Mouse (Mus musculus): ENCODE measurements around the gene Pitpnc1.

The Pitpnc1 gene

DNA sequence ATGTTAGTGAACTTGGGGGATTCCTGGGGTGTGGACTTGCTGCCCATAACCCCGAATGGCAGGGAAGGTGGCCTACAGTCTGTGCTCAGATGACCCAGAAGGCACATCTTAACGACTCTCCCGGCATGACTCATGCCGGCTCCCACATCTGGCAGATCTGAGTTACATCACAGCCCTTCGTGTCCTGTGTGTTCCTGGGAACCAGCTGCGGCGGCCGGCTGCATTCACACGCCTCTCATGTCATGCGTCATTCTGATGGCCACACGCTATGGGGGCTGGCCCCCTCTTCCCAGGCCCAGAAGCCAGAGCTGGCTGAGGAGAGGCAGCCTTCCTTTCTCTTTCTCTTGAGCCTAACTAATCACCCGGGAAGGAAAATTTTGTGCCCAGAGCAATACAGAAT is 94.2 kb downstream of the Pitpnc1 start:
- DNase-seq (ENCODE audit: inconsistent age in 2 of 2, low spot score in 1 of 2) = peak; percentile 84 to 86

DNA sequence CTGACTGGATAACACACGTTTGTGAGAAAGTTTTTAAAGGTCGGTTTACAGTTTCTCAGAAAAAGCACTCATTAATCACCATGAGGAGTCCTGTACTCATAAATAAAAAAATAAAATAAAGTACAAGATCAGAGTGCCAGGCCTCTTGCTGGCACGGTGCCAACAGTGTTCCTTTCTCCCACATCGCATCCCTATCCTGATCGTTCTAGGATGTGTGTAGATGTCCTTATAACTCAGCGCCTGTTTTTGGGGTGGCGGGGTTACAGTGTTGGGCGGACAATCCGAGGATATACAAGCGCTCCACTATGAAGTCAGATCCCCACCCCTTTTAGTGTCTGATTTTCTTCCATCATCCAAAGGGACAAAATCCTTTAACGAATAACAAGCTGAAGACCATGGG is 94.7 kb downstream of the Pitpnc1 start:
- peak; percentile 15 to 49 for DNase-seq (ENCODE audit: inconsistent age in 2 of 2, low spot score in 1 of 2)

DNA sequence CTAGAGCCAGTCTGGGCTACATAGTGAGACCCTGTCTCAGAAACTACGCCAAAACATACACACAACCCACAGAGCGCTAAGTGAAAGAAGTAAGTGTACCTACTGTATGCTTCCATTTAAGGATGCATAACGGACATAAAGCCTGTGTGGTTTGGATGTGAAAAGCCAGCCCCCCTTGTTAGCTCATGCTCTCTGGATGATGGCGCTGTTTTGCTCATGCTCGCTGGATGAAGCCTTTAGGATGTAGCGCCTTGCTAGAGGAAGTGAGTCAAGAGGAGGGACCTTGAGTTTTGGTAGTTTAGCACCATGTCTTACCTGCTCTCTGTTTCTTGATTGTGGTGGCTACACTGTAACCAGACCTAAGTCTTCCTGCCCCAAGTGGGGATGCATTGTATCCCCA is 96.9 kb downstream of the Pitpnc1 start:
- no peak for DNase-seq (ENCODE audit: inconsistent age in 2 of 2, low spot score in 1 of 2)

DNA sequence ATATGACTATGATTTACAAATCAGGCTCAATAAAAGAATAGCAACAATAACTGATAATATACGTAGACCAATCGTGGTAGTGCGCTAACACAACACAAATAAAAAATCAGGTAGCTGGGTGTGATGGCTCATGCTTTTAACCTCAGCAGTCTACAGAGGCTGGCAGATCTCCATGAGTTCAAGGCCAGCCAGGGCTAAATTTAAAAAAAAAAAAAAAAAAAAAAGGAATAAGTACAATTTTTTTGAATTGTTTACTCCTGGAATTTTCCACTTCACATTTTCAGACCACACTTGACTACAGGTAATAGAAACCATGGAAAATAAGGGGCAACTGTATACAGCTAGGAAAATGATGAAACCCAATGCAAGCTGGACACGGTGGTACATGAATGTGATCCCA is 97.3 kb downstream of the Pitpnc1 start:
- no peak for DNase-seq (ENCODE audit: inconsistent age in 2 of 2, low spot score in 1 of 2)

DNA sequence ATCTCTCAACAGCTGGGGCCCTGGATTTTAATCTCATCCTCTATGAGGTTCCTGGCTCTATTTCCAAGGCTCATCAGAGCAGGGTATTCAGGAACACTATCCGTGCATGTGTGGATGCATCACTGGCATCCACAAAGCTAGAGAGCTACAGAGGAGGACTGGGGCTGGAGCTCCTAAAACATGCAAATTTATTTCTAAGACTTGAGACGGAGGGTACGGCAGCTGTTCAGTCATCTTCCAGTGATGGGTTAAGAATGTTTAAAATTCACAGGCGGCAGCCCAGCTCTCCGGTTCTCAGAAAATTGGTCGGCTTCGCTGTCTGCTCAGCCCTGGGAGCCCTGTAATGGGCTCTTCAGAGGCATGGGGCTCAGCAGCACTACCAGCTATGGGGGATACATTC is 97.8 kb downstream of the Pitpnc1 start:
- no peak for DNase-seq (ENCODE audit: inconsistent age in 2 of 2, low spot score in 1 of 2)

DNA sequence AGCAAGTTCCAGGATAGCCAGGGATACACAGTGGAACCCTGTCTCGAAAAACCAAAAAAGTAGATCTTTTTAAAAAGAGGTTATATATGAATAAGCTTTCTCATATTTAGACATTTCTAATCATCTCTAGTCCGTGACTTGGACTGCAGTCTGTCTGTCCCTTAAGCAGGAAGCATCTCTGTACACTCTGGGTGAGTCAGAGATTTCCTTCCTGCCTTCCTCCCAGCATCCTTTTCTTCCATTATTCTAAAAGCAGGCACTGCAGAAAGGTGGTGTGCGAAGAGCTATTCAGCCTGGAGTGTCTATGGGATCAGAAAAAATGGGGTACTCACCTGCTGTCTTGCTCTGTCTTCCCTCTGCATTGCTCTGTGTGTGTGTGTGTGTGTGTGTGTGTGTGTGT is 100.0 kb downstream of the Pitpnc1 start:
- no peak for DNase-seq (ENCODE audit: inconsistent age in 2 of 2, low spot score in 1 of 2)

DNA sequence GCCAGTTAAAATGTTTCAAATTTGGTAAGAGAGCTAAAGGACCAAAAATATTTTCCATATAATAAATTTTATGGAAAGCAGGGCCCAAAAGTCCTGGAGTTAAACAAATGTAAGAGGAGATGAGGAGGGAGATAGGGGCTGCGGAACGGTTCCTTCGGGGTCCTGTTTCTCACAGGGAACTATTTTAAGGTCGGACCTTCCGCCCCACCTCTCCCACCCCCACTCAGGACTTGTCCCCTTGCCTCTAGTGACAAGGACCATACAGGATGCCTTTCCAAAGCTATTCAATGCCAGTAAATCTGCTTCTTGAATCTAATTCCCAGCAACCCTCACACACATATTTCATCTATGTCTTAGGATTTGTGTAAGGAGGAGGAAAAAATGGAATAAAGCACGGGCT is 100.8 kb downstream of the Pitpnc1 start:
- DNase-seq (ENCODE audit: inconsistent age in 2 of 2, low spot score in 1 of 2) = no peak

DNA sequence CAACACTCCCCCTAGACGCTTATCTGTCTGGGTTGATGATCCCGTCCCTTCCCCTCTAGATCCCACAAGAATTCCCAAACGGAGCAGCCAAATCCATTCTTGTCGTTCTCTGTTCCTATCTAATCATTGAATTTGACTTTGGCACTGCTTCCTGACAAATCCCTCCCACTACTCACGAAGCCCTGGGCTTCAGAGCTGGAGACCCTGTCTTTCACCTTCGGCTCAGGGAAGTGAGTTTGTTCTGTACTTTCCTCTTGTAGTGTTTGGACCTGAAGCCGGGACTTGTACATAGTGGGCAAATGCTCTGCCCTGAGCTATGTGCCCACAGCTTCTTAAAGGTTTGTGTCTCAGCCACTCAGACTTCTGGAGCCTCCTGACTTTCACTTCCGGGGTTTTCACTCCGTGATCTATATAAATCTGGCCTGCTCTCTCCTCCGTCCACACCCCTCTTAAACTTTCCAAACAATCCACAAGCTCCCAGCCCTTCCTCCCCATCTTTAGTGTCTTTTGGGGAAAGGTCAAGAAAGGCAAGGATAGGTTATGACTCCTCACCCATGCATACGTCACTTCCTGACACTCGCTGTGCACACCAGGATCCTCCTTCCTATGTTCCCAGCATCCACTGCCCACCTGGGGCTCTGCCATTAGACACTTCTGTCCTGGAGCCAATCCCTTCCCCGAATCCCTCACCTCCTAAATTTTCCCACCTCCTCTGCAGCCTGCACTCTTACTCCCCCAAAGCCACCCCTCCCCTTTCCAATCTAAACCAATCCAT is 104.4 kb downstream of the Pitpnc1 start:
- no peak for DNase-seq (ENCODE audit: inconsistent age in 2 of 2, low spot score in 1 of 2)

DNA sequence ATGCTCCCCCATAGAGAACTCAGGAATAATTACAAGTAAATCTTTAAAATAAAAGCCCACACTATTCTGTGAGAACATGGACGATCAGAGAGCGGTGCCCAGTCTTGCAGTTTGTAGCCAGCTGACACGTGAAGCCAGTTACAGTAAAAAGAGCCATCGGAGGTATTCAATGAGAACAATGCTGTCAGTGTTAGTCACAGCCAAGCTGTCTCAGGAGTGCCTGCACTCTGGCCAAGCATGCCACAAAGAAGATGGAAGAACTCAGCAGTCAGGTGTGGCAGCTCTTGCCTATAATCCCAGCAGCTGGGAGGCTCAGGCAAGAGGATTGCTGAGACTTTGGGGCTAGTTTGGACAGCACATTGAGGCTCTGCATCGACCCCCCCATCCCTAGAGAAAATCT is 111.8 kb downstream of the Pitpnc1 start:
- DNase-seq (ENCODE audit: inconsistent age in 2 of 2, low spot score in 1 of 2) = no peak

DNA sequence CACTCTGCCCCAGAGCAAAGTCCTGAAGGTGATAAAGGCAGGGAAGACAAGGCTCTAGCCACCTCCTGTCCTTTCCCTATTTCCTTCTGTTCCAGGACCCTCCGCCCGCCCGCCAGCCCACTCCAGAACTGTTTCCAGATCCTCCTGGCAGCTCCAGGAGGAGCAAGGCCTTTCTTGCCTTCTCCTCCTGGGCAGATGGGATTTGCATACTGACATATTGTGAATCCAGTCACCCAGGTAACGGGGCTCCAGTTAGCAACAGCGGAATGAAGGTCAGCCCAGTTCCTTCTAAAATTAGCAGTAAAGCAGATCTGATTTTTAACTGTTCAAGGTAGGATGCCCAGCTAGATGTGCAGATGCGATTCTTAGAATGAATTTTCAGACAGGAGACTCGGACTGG is 114.3 kb downstream of the Pitpnc1 start:
- peak; percentile 21 to 70 for DNase-seq (ENCODE audit: inconsistent age in 2 of 2, low spot score in 1 of 2)

DNA sequence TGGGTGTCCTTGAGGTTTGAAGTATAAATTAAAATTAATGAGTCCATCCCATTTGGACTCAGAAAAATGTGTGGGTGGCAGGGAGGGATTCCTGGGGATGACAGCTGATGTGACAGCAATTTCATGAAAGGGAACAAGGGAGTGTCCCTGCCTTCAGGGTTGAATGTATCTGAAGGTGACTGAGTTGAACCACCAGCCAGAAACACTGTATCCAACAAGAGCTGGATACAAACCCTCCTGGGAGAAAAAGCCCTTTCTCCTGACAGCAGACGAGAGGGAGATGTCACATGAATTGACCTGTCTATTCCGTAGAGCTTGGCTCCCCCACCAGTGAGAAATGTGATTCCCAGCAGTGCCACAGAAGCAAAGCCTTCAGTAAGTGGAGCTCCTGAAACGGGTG is 115.0 kb downstream of the Pitpnc1 start:
- no peak for DNase-seq (ENCODE audit: inconsistent age in 2 of 2, low spot score in 1 of 2)

DNA sequence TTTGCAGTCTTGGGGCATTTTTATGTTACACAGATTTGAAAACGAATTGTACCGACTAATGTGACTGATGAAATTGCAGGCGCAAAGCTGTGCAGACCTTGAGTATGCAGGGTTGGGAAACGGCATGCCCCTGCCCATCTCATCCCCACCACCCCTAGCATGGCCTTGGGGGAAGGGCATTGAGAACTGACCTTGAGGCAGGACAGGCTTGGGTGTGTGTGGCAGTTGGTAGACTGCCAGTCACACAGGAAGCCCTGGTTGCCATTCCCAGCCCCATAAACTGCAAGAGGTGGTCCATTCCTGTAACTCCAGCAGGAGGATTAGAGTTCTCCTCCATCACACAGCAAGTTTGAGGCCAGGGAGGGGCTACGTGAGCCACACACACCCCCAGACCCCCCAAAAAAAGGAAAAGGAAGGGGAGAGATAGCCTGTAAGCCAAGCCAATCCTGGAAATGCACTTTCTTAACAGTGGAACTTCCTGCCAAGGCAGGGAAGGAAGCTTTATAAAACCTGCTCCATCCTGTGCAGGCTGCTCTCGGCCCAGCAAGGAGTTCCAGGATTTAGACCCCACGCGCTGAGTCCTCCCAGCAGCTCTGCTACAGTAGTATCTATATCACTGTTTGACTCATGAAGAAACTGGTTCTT is 115.9 kb downstream of the Pitpnc1 start:
- peak; percentile 48 to 67 for DNase-seq (ENCODE audit: inconsistent age in 2 of 2, low spot score in 1 of 2)

DNA sequence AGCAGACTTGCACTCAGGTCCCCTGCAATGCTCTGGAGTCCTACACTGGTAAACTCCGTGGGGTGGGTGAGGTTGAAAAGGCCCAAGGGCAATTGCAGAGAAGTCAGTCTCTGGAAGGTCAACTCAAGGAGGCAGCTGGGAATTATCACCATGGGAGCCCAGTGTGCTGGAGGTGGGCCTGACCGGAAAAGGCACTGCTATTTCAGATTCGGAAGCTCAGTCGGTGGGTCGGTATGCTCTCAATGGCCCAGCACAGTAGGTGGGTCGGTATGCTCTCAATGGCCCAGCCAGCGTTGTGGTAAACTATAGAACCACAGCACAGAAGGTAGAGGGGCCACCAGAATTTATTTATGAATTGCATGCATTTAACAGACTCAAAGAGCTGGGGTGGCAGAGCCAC is 117.9 kb downstream of the Pitpnc1 start:
- no peak for DNase-seq (ENCODE audit: inconsistent age in 2 of 2, low spot score in 1 of 2)

DNA sequence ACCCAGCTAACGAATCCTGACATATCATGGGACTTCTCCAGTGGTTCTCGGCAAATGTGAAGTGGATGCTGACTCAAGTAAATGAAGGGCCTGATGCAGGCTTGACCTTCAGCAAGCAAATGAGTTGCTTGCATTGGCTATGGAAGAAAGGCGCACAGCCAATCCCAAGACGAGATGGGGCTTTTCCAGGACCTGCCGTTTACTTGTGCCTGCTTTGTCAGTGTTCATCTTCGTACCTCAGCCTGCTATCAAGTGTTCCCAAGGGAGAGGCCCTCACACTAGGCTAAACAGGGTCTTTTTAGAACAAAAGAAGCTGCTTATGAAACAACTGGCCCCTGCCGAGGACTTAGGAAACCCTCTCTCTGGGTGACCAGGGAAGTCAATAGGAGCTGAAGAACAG is 120.7 kb downstream of the Pitpnc1 start:
- no peak for DNase-seq (ENCODE audit: inconsistent age in 2 of 2, low spot score in 1 of 2)

DNA sequence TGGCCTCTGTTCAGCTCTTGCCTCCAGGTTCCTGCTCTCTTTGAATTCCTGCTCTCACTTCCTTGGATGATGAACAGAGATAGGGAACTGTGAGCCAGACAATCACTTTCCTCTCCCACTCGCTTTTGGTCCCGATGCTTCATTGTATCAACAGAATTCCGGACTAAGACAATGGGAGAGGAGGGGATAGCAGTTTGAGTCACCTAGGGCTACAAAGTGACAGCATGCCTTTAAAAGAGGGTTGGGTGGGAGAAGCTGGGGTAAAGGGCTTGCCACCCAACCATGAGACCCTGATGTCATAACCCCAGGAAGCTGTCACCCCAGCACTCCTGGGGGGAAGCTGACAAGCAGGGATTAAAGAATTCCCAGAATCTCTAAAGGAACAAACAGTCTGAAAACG is 127.5 kb downstream of the Pitpnc1 start:
- no peak for DNase-seq (ENCODE audit: inconsistent age in 2 of 2, low spot score in 1 of 2)

DNA sequence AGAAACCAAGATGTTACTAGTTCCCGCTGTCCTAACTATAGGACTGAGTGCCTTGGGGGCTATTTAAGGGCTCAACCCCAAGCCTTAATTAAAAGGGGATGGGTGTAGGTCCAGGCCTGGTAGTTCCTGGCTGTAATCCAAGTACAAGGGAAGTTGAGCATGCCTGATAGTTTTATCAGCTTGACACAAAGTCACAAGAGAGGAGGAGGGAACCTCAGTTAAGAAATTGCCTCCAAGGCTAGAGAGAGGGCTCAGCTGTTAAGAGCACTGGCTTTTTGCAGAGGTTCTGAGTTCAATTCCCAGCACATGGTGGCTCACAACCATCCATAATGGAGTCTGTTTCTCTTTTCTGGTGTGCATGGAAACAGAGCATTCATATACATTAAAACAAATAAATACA is 128.1 kb downstream of the Pitpnc1 start:
- DNase-seq (ENCODE audit: inconsistent age in 2 of 2, low spot score in 1 of 2) = peak in 1 of 2 experiments; percentile 34

DNA sequence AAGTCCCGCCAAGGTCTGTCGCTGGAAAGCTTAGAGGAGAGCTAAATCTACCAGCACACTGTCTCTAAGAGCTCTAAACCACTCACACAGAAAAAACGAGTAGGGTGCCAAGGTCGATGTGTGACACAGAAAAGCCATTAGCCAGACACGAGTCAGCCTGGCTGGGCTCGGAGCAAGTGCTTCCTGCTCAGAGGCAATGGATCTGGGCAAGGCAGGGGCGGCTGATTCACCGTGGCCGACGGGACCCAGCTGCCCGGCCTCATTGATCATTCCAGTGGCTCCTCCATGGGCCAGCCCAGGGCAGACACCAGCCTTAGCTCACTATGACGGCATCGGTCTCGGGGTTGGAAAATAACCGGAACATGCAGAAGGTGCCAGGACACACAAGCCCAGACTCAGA is 129.2 kb downstream of the Pitpnc1 start:
- peak; percentile 92 to 95 for DNase-seq (ENCODE audit: inconsistent age in 2 of 2, low spot score in 1 of 2)

DNA sequence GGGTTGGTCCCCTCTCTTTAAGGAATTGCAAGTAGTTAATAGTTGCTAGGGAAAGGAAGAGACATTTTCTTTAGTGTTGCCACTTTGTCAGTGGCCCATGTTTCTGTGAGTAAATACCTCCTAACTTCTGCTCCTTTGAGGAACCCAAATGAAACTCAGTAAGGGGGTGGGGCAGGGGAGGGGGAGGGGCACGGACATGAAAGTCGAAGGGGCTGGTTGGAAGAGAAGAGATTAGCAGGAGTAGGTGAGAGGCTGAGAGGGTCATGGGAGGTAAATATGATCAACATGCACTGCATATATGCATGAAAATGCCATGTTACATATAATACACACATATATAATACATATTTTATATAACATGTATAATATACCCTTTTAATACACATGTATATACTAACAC is 129.7 kb downstream of the Pitpnc1 start:
- DNase-seq (ENCODE audit: inconsistent age in 2 of 2, low spot score in 1 of 2) = no peak

DNA sequence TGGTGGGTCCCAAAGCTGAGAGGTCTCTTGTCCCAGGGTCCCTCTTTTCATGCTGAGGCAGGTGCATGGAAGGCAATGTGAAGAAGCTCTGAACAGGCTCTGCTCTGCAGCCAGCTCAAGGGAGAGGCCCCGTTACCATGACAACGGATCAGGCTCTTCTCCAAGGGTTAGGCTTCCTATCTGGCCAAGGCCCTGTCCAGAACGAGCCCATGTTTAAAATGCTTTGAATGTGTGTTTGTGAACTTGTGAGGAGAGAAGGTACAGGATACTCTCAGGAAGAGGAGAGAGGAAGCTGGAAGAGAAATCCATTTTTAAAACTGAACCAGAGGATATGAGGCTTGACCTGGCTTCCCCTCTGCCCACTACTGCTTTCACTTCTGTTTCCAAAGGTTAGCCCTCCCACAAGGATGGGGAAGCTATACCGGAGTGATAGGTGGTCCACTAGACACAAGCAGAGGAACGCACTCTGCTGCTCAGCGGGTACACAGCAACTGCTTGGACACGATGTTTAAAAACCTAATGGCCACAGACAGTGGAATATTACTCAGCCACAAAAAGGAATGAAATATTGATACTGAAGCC is 131.2 kb downstream of the Pitpnc1 start:
- DNase-seq (ENCODE audit: inconsistent age in 2 of 2, low spot score in 1 of 2) = peak; percentile 48 to 80

DNA sequence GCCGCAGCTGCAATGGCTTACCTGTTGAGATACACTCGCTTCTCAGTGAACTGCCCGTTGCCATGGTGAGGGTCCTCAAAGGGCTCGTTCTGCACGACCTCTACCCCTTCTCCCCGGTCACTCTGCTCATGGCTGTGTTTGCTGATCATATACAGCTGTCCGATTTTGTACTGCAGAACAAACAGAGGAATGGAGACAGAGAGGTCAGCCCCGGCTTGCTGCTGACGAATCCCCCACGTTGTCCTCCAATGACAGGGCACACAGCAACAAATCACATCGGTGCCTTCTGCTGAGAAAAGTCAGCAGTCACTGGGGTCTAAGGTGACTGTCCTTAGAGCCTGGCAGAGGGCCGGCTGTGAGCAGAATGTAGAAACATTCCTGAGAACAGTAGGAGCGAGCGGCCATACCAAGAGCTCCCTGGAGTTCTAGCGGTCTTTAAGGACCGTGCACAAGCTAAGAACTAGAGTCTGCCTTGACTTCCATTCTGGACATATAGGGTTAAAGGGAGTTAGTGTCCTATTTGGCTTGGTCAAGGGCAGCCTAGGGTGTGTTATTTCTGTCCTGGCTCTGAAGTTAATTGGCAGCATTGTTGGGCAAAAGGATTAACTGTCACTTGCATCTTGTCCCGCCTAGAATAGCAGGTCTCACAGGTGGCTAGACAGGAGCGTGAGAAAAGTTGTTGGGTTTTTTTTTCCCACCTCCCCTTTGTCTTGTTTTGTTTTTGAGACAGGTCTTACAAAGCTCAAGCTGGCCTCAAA is 132.9 kb downstream of the Pitpnc1 start:
- no peak for DNase-seq (ENCODE audit: inconsistent age in 2 of 2, low spot score in 1 of 2)

DNA sequence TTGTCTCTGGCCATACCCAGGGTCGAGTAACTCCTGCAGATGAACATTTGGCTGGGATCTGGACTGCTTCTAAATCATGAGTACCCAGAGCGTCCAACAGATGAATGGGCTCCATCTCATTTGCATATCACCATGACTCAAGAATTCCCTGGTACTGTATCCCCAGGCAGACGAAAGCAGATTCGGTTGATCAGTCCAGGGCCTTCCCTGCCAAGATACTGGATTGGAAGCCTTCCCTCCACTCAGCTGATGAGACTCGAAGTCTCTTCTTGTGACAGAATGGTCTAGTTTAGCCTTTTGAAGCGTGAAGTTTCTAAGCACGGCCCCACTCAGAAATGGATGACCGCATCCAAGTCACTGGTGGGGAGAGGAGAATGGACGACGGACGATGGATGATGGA is 134.7 kb downstream of the Pitpnc1 start:
- peak; percentile 34 to 62 for DNase-seq (ENCODE audit: inconsistent age in 2 of 2, low spot score in 1 of 2)

Data from adrenal gland, adult (tissue).